Mouse (Mus musculus) forebrain, embryonic 10.5 days (tissue): Measurements from ENCODE around the gene Cdhr3. TPM values are rescaled to one million over a fixed set of nuclear protein-coding genes. Genes with fewer than 3 reads are reported as not detected.

Source experiments
- DNase-seq: peaks from one replicate; pipeline ENCODE4 v3.0.0-alpha.2; 2017; ENCODE audit warnings: low spot score; ENCODE audit errors: extremely low spot score
- H3K27ac ChIP-seq: fragments of 300-500 bp; sonication (generic); 2 replicates; pipeline ENCODE4 v1.5.1; 2016; ENCODE audit warnings: mild to moderate bottlenecking
- H3K27me3 ChIP-seq: fragments of 300-500 bp; sonication (generic); 2 replicates; pipeline ENCODE4 v1.6.1; 2016; ENCODE audit warnings: mild to moderate bottlenecking; ENCODE audit not compliant: poor library complexity, severe bottlenecking
- H3K36me3 ChIP-seq: fragments of 300-500 bp; sonication (generic); replicated peaks from 2 replicates; pipeline ENCODE4 v1.6.1; 2016; ENCODE audit warnings: mild to moderate bottlenecking, moderate library complexity
- H3K4me1 ChIP-seq: fragments of 300-500 bp; sonication (generic); 2 replicates; pipeline ENCODE4 v1.6.1; 2016
- H3K4me3 ChIP-seq: fragments of 300-500 bp; sonication (generic); 2 replicates; pipeline ENCODE4 v1.5.1; 2016; ENCODE audit warnings: mild to moderate bottlenecking, moderate library complexity
- H3K9me3 ChIP-seq: fragments of 300-500 bp; sonication (generic); 2 replicates; pipeline ENCODE4 v1.6.1; 2016; ENCODE audit warnings: mild to moderate bottlenecking, moderate library complexity
- WGBS: fragments of 180-500 bp; shearing (Covaris S2); methylation state at CpG from one replicate; pipeline ENCODE4 v1.1.7; 2016; 5-methylcytosine and 5-hydroxymethylcytosine counted together
- polyA plus RNA-seq: library from polyadenylated mRNA; unstranded; fragments of >200 nt; fragmentation: Nextera tagmentation; extraction: Ambion mirVana; gene quantifications from 2 replicates; pipeline ENCODE4 v1.2.1, GENCODE M21; 2016

Gene Cdhr3
- polyA plus RNA-seq, 1 experiment from 2014 or later = not detected

DNA sequence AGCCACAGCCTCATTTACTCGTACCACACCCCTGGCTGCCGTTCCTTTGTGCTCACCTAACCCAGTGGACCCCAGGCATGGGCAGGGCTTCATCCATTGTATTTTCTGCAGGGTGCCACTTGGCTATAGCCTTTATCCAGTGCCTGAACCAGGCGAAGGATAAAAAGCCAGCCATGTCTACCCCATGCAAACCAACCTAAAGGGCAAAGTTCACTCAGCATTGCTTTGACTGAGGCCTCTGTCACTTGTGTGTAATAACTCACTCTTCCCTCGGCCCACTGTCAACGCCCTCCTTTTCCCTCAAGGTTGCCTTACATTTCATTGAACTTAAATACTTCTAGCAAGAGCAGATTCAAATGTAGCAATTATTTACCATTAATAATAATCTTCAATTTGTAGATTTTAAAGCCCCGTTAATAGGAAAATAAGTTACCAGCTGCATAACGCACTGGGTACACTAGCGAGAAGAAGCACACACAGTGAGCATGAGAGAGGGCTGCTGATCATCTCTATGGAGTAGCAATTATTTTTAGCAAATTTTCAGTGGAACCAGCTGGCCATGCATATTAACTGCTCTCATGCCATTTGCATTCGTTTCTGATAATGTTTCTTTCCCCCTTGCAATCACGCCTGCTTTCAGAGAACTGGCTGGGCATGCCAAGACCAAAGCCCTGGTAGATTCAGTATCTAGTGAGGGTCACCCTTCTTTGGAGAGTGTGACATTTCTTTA lies 13.9 kb upstream of the Cdhr3 start:
- WGBS = 80% methylated on average over 10 of the region's 10 CpGs
- Histone ChIP-seq H3K36me3 (no peaks in the 10 kb centered on the region), H3K4me3 (no peak overlapping the region), H3K27me3 (no peaks in the 10 kb centered on the region), H3K4me1 (peaks cover 24% of the 10 kb centered on the region), H3K9me3 (no peaks in the 10 kb centered on the region), H3K27ac (no peak overlapping the region)
- no peak for DNase-seq

DNA sequence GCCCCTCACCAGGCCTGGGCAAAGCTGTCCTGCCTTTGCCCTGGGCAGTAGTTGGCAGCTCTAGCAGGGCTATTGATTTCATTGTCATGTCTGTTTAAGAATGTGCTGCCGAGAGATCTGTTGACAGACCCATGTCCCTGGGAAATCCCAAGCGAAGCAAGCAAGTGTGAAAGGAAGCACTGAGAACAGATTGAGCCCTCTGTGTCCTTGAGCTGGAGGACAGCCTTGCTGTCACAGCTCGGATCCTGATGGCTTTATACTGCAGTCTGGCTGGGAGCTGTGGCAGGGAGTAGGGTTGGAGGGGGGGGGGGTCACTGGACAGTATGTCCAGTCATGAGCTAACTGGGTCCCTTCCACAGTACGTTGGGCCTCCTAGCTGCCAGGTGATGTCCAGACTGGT lies 13.0 kb upstream of the Cdhr3 start:
- WGBS = 88% methylated on average over 4 of the region's 4 CpGs
- Histone ChIP-seq H3K9me3 (no peaks in the 10 kb centered on the region), H3K4me1 (peaks cover 15% of the 10 kb centered on the region), H3K27ac (no peak overlapping the region), H3K27me3 (no peaks in the 10 kb centered on the region), H3K4me3 (no peak overlapping the region), H3K36me3 (no peaks in the 10 kb centered on the region)
- no peak for DNase-seq

DNA sequence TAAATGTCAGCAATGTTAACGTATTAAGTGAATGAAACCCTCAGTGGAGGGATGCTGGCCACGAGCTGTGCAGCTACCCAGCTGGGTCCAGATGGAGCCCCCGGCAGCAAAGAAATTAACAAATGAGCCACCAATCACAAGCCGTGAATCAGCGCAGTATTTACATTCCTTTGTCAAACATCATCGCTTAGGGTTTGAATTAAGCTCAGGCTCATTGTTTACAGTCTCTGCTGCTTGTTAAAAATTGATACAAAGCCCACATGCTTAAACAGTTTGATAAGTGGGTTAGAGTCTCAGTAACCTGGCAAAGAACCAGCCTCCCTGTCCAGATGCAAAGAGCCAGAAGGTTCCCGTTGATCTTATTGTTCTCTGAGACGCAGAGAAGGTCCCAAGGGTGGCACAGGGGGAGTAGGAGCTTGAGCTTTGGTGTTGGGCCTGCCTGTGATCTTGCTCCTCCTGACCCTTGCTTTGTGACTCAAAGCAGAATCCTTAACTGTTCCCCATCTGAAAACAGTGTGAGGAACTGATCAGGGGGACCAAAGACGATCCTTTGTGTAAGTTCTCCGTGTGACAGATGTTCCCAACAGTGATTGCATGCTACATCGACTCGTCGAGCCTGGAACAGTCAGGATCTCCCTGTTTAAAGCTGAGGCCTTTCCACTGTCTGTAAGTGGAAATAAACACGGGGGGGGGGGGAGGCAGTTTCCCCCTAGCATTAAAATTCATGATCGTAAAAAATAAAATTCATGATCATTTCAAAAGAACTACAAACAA lies 9.9 kb upstream of the Cdhr3 start:
- H3K4me1 ChIP-seq = peaks cover 11% of the 10 kb centered on the region
- H3K4me3 ChIP-seq = no peak overlapping the region
- WGBS = 76% methylated on average over 15 of the region's 15 CpGs
- DNase-seq = no peak
- H3K36me3 ChIP-seq = no peaks in the 10 kb centered on the region
- H3K27me3 ChIP-seq = no peaks in the 10 kb centered on the region
- no peaks in the 10 kb centered on the region for H3K9me3 ChIP-seq
- H3K27ac ChIP-seq = peak overlapping the region; percentile 56

DNA sequence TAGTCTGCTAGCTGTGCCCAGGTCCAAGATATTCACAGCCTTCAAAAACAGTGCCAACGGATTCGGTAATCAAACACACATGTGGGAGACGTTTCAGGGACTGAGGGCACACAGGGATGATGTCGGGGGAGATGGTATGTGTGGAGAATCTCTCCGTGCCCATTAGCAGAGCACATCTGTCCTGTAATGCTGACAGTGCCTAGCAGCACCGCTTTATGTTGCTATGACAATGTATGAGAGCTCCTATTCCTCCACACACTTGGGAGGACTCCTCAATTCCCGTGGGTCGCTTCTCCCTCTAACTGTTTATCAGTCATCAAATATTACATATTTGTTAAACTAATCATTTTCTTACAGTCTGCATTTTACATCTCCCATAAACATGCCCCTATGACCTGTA lies 9.0 kb upstream of the Cdhr3 start:
- no peak overlapping the region for H3K27ac ChIP-seq
- H3K27me3 ChIP-seq = no peaks in the 10 kb centered on the region
- no peaks in the 10 kb centered on the region for H3K36me3 ChIP-seq
- no peak overlapping the region for H3K4me3 ChIP-seq
- H3K9me3 ChIP-seq = no peaks in the 10 kb centered on the region
- DNase-seq = no peak
- H3K4me1 ChIP-seq = peaks cover 11% of the 10 kb centered on the region
- WGBS = 89% methylated on average over 8 of the region's 8 CpGs

DNA sequence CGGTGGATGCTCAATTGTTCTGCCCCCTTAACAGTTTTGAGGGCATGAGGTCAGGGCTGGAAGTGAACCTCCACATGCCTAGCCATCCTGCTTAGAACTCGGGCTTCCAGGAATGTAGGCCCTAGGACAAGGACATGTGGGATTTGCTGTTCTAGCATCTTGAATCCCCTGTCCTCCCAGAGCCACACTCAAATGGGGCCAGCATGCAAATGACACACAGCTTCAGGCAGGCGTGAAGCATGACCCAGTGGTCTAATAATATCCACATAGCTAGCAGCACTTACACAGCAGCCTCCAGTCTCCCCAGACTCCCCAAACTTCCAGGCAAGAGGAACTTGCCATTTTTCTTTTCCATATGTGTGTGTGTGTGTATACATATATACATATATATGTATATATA lies 3.3 kb upstream of the Cdhr3 start:
- Histone ChIP-seq H3K36me3 (no peaks in the 10 kb centered on the region), H3K27ac (no peak overlapping the region), H3K4me1 (no peaks in the 10 kb centered on the region), H3K9me3 (no peaks in the 10 kb centered on the region), H3K27me3 (no peaks in the 10 kb centered on the region), H3K4me3 (no peak overlapping the region)
- DNase-seq = no peak
- 80% methylated on average over 3 of the region's 3 CpGs for whole genome bisulfite sequencing

DNA sequence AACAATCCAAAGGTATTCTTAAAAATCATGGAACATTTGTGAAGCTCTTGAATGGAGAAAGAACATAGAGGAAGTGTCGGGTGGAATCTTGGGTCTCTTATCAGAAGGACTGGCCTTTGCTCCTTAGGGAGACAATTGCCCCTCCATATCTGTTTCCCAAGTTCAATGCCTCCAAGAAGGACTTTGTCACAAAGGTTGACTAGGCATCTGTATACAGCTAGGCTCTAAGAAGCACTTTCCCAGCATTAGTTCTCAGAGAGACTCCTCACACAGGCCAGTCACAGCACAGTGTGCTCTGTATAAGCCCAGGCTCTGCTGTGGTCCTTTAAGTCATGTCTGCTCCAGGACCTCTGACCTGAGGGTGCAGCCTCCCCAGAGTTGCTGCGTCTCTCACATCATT lies 479 bp downstream of the Cdhr3 start:
- Histone ChIP-seq H3K27ac (no peak overlapping the region), H3K4me1 (no peaks in the 10 kb centered on the region), H3K4me3 (no peak overlapping the region), H3K9me3 (no peaks in the 10 kb centered on the region), H3K27me3 (no peaks in the 10 kb centered on the region), H3K36me3 (no peaks in the 10 kb centered on the region)
- WGBS = 93% methylated on average over 2 of the region's 2 CpGs
- DNase-seq = no peak

DNA sequence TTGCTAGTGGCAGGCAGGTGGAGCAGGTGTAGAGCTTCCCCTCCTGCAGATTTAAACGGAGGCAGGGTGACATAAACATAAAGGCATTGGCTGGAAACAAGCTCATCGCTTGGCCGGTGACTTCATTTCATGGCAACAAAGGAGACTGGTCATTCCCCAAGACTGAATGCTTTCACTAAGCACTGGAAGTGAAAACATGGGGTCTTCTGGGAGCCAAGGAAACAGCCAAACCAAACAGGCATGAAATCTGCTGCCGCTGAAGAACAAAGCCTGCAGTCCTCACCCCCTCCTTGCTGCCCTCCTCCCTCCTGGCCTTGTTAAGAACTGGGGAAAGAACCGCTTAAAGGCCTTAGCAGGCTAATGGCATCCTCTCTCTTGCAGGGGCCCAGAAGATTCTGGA lies 6.5 kb downstream of the Cdhr3 start:
- Histone ChIP-seq H3K4me3 (no peak overlapping the region), H3K36me3 (no peaks in the 10 kb centered on the region), H3K9me3 (no peaks in the 10 kb centered on the region), H3K4me1 (peaks cover 18% of the 10 kb centered on the region), H3K27ac (peak overlapping the region; percentile 76), H3K27me3 (0 out of 2 replicates have a peak, but pooled peaks cover 5% of the 10 kb centered on the region)
- WGBS = 26% methylated on average over 5 of the region's 5 CpGs
- peak; percentile 29 for DNase-seq

DNA sequence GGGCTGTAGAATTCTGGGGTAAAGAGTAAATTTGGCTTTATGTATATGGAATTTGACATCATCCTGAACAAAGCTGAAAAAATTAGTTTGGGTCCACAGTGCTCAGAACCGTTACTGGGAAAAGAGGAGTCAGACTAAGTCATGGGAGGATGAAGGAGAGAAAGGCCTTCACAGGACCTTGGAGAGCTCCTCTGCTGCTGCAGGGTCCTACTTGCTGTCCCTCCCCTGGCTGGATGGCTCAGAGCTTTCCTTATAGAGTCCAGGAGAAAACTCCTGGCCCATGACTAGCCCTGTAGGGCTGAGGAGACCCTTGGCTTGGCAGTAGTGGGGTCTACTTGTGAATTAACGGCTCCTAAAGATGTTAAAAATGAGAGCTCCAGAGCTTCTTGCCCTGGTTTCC lies 8.0 kb downstream of the Cdhr3 start:
- H3K27me3 ChIP-seq = 0 out of 2 replicates have a peak, but pooled peaks cover 5% of the 10 kb centered on the region
- no peak for DNase-seq
- peaks cover 18% of the 10 kb centered on the region for H3K4me1 ChIP-seq
- no peaks in the 10 kb centered on the region for H3K36me3 ChIP-seq
- no peaks in the 10 kb centered on the region for H3K9me3 ChIP-seq
- WGBS = 49% methylated on average over 2 of the region's 2 CpGs
- no peak overlapping the region for H3K4me3 ChIP-seq
- no peak overlapping the region for H3K27ac ChIP-seq

DNA sequence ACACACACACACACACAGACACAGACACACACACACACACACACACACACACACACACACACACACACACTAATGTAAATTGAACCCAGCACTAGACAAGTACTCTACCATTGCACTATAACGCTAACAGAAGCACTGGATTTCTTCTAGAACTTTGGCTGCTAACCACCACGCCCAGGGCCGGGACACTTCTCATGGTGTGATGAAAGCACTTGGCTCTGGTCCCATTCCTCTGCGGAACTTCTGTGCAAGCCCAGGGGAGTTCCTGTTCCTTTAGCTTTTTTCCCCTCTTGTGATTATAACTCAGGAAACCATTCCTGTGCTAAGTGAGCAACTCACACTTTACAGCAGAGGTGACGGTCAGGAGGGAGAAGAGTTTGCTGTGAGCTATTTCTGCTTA lies 9.3 kb downstream of the Cdhr3 start:
- H3K27ac ChIP-seq = no peak overlapping the region
- no peaks in the 10 kb centered on the region for H3K9me3 ChIP-seq
- H3K36me3 ChIP-seq = no peaks in the 10 kb centered on the region
- 90% methylated on average over 5 of the region's 5 CpGs for WGBS
- H3K4me3 ChIP-seq = no peak overlapping the region
- no peak for DNase-seq
- H3K27me3 ChIP-seq = 0 out of 2 replicates have a peak, but pooled peaks cover 5% of the 10 kb centered on the region
- peaks cover 18% of the 10 kb centered on the region for H3K4me1 ChIP-seq

DNA sequence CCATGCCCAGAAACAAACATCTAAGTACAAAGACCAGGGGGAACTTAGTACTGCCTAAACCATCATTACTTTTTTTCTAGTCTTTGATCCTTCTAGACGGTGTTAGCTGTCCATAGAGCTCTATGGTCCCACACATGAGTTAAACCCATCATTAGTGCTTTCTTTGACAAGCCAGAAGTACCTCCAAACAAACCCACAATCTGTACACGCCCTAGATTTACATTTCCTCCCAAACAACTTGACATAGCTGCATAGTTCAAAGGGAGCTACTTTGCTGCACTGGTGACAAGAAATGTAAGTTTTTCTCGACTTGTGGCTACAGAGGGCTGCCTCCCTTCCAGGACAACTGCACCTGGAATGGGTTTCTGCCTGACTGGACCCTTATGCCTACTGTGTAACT lies 16.4 kb downstream of the Cdhr3 start:
- 0 out of 2 replicates have a peak, but pooled peaks cover 3% of the 10 kb centered on the region for H3K9me3 ChIP-seq

DNA sequence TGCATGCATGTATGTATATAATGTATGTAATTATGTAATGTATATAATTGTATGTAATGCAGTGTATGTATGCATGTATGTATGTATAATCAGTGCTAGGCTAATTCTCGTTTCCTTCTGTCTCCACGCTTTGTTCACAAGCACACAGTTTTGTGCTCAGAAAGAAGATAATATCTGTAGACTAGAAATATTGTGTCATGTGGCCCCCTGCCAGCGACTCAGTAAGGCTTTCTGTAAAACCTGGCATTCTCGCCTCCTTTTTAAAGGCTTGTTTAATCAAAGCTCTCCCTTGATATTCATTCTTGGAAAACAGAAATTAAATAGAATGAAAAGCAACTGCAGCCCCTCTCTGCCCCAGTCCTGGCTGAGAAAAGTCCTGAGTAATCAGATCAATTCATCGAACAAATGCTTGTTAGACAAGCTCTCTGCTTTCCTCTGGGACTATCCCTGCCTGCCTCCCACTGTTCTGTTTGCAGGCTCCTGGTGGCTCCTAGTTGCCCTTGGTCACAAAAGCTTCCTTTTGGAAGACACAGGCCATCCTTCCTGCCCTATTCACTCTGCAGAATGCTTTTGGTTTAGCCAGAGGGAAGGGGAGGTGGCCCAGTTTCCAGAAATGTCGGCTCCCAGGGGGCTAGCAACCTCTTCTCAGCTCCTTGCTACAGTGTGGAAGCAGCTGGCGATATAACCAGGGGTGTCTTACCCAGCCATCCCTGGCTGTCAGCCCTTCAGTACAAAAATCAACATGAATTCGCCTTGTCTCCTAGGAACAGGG lies 20.6 kb downstream of the Cdhr3 start:
- Histone ChIP-seq H3K9me3 (0 out of 2 replicates have a peak, but pooled peaks cover 4% of the 10 kb centered on the region), H3K27me3 (peaks cover 15% of the 10 kb centered on the region; the same call in 1 of the 2 replicates), H3K4me3 (no peak overlapping the region), H3K36me3 (no peaks in the 10 kb centered on the region), H3K4me1 (peaks cover 22% of the 10 kb centered on the region), H3K27ac (peak overlapping the region; percentile 56; the same call in 1 of the 2 replicates)
- DNase-seq = no peak
- WGBS = 48% methylated on average over 8 of the region's 8 CpGs

More for the DNA sequence above, 16.4 kb downstream of the Cdhr3 start:
- Histone ChIP-seq H3K36me3 (no peaks in the 10 kb centered on the region), H3K4me1 (peaks cover 22% of the 10 kb centered on the region), H3K27ac (no peak overlapping the region), H3K4me3 (no peak overlapping the region), H3K27me3 (peaks cover 15% of the 10 kb centered on the region; the same call in 1 of the 2 replicates)
- 78% methylated on average over 3 of the region's 3 CpGs for WGBS
- no peak for DNase-seq

DNA sequence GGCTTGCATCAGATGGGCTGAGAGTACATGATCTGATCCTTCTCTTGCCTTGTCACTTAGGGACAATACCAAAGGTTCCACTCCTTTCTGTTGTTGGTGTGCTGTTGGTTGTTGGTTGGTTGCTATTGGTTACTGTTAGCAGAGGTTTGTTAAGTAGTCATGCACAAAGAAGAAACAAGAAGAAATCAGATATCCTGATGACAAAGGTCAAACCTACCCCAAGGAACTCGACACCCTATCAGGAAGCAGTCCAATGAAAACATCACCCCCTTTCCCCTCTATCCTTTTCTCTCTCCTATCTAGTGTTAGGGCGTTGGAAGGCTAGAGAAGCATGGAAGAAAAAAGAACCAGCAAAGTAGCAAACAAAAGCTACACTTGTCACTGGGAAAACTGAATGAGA lies 23.7 kb downstream of the Cdhr3 start:
- peaks cover 22% of the 10 kb centered on the region for H3K4me1 ChIP-seq
- H3K27me3 ChIP-seq = peaks cover 7% of the 10 kb centered on the region; the same call in 1 of the 2 replicates
- H3K36me3 ChIP-seq = no peaks in the 10 kb centered on the region
- 0 out of 2 replicates have a peak, but pooled peaks cover 4% of the 10 kb centered on the region for H3K9me3 ChIP-seq
- DNase-seq = no peak
- H3K4me3 ChIP-seq = no peak overlapping the region
- WGBS = 78% methylated on average over 2 of the region's 2 CpGs
- H3K27ac ChIP-seq = no peak overlapping the region
